Mouse (Mus musculus) thymus, adult 18-20 months (tissue): ENCODE measurements around the gene Ttl.

Source experiments
- DNase-seq, 2 experiments: peaks; one replicate each; pipeline ENCODE4 v3.0.0; 2022; ENCODE audit warnings: mixed read lengths in 2 of 2

The Ttl gene

DNA sequence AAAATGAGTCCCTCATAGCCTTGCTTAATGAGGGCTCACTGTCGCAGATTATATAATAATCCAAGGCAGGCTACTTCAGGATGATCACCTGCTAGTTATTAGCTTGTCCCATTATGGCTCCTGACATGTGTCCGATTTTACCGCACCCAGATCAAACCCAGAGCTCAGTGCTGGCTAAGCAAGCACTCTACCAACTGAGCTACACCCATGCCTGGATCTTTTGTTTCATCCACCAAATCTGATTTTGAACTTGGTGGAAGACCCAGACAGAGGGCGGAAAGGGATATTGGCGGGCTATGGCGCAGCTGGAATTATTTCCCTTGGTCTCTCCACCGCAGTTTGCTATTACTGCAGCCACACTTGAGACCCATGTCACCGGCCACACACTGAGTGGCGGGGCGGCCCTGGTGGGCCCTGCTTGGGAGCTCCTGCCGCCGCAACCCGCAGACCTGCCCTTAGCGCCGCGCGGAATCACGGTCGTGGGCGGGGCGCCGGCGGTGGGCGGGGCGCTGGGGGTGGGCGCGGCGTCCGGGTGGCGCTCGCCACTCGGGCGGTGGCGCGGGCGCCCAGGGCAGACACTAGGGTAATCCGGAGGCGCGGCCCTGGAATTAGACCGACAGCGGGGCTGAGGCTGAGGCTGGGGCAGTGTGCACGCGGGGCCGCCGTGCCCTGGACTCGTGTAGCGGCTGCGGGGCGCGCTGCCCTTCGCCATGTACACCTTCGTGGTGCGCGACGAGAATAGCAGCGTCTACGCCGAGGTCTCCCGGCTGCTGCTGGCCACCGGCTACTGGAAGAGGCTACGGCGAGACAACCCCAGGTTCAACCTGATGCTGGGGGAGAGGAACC is at the start of gene Ttl:
Ttl (plus strand) TSS at position 506 of the 846 bp plus-strand sequence.
- peak; percentile 61 to 69 for DNase-seq

DNA sequence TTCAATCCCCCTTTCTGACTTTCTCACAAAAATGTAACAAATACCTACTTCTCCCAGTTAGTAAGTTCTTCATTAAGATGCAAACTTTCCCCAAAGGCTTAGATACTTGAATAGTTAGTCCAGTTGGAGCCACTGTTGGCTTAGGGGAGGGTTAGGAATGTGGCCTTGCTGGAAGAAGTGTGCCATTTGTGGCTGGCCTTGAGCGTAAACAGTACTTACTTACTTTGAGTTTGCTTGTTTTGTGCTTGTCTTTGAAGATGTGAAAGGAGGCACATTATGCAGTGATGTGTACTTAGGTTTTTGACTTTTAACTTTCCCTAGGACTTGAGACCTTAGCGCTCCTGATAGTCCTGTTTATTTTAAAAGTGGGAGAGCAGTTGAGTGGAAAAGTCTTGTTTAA is 45.6 kb upstream of the Ttl start:
- DNase-seq, result no peak

DNA sequence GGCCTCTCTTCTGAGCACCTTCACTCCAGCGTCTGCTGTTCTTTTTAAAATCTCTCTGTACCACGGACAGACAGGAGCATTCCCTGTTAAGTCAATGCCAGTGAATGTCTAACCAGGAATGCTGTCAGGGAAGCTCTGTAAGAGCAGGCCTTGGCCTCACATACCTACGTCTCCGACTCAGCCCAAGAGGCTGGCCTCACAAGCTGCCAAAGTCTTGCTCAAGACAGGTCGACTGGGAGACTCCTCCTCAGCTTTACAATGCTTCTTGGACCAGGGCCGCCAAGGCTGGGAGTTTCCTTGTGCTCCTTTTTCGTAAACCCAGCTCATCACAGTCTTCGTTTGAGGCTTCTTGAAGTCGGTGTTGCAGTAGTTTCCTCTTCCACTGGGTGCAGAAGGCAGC is 40.9 kb upstream of the Ttl start:
- no peak for DNase-seq

DNA sequence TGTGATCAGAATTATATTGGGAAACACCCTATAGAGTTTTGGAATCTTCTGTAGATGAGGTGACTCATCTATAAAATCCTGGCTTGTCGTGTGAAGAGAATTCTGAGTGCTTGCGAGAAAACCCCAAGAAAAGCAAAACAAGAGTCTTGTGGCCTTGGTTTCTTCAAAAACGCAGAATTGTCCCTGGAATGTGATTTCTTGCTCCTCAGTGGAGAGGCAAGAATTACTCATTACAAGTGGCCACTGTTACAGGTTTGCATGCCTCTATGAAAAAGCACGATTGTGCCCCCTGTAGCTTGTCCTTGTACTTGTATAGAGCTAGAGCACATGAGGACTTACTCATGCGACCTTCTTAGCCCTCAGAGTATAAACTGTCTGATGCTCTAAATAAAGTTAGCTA is 30.4 kb upstream of the Ttl start:
- DNase-seq, result no peak

DNA sequence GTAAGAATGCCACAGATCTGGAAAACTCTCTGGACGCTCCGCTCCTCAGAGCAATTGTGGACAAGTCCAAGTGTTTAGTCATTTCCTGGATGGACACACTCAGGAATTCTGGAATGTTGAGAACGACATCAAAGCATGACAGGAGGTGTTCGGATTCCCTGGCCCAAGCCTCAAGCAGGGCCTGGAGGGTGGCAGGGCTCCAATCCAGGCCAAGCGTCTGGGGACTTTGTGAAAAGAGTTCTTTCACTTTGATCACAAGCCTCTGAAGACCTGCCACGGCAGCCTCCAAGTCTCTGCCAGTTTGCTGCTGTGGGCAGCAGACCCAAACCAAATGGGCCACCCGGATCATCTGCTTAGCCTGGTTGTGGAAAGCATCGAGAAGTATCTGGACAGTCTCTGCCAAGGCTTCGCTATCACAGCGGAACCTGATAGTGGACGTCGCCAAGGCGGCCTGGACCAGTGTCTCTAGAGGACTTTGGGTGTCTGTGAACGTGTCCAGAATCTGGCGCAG is 27.3 kb upstream of the Ttl start:
- no peak for DNase-seq

DNA sequence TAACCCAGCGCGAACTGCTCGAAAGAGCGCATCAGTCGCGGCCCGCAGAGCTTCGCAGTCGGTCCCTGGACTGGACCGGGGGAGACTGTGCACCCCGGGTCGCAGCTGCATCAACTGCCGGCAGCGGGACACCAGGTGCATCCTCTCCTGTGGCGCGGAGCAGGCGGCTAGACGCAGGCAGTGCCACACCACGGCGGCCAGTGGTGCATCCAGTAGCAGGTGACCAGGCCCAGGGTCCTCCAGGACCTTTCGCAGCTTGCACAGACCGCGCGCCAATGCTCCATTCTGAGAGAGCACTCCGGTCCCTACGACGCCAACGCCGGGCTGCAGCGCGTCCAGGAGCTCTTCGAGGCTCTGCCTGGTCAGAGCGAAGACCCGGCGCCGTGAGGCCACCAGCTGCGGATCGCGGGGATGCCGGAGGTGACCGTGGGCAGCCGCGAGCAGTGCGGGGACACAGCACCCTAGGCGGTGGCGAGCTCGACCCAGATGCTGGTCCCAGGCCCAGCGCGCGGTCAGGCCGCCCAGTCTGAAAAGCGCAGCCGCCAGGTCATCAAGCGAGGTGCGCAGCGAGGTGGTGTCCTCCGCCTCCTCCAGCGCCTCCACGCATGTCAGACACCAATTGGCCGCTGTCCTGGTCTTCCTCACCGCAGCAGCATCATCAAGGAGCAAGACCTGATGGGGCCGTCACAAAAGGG is 26.7 kb upstream of the Ttl start:
- peak; percentile 44 for DNase-seq

DNA sequence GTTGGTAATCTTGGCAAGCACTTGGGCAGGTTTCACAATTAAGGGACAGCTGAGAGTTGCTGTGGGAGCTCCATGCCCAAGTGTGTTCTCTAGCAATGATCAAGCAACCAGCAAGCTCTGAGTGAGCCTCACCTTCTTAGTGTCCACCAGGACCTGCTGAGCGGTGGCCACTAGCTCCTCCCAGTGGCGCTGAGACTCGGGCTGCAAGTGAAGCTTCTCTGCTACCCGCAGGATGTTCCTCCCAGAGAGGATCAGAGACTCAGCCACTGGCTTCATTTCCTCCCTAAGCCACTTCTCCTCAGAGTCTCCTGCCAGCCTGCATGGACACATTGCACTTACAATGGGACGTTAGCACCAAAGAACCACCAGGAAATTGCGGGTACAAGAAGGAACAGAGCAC is 25.2 kb upstream of the Ttl start:
- DNase-seq, result peak; percentile 9 to 21

DNA sequence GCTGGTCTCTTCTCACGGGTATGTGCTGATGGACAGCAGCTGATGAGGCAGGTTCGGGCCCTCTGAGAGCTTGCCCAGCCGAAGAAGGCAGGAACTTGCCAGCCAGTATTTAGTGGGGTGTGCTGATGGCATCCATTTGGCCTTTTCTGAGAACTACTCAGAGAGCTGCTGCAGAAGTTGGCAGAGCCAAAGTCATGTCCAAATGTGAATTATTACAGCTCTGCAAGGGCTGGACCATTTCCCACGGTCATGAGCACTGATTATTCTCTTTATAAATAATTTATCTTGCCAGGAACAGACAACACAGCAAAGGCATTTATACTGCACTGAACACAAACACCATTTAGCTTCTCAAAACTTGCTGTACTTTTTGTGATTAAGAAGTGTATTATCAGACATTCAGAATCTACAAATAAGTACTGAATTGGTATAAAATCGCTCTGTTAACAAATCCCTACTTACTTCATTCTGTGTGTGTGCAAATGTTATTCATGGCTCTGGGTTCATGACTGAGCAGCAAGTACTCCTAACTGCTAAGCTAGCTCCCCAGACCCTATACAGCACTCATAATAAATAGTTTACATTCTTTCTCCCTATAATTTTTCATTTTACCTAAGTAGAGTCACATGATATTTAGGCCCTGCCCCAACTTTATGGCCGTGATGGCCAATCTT is 19.4 kb upstream of the Ttl start:
- no peak for DNase-seq

DNA sequence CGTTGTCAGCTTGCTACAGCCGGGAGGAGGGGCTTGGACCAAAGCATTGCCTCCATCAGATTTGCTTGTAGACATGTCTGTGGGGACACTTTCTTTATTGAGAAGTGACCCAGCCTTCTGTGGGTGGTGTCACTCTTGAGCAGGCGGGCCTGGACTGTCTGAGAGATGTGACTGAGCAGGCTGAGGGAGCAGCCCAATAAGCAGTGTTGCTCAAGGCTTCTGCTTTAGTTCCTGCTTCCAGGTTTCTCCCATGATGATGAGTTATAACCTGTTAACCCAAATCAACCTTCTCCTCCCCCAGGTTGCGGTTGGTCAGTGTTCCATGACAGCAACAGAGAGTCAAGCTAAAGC is 18.9 kb upstream of the Ttl start:
- no peak for DNase-seq

DNA sequence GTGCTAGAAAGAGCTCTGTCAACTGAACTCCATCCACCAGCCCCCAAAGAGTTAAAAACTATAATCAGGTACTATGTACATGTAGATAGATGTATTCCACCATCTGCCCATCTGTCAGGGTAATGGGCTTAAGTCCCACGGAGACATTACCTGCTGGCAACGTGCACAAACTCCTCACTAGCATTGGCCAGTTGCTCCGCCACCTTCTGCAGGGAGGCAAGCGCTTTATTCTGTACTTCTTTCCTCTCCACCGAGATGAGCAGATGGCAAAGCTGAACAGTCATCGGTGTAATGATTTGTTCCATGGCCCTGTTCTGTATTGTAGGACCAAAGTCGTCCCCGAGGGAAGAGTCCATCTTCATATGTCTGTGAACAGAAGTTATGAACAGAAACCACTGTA is 17.9 kb upstream of the Ttl start, which contains the start of gene Vinac1:
Vinac1 (minus strand) TSS at position 362 of the 400 bp plus-strand sequence.
- DNase-seq, result no peak

DNA sequence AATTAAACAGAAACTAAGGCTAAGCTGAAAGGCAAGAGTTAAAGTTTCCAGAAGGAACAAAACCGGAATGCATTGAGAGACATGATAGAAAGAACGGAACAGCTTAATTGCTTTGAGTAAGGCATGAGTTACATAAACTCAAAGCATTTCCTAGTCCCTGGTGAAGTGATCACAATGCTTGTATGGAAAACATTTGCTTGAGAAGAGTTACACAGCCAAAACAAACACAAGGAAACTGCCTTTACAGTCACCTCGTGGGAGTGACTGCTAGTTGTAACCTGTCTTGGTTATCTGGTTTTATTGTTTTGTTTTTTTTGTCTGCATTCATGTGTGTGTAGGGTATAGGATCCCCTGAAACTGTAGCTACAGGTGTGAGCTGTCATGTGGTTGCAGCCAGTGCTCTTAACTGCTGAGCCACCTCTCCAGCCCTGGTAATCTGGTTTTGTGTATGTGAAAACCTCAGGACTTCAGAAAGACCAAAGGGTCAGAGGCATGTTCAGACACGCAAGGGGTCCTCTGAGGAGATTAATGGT is 13.2 kb upstream of the Ttl start:
- no peak for DNase-seq

DNA sequence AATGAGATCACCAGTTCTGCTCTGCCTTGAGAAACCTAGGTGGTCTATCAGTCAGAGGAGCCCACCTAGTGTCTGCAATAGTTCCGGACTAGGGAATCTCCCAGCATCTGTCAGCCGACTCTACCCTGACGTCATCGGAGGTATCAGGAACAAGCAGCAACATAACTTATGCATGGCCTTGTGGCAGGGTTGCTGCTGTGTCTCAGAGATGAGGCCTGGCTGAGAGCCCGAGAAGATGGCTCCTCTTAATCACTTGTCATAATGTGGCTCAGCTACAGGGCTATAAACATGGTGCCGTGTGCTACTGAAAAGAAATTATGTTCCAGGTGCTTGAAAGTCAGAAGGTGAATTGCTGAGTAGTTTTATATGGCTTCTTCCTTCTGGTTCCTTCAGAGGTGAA is 10.0 kb upstream of the Ttl start:
- DNase-seq, result no peak

DNA sequence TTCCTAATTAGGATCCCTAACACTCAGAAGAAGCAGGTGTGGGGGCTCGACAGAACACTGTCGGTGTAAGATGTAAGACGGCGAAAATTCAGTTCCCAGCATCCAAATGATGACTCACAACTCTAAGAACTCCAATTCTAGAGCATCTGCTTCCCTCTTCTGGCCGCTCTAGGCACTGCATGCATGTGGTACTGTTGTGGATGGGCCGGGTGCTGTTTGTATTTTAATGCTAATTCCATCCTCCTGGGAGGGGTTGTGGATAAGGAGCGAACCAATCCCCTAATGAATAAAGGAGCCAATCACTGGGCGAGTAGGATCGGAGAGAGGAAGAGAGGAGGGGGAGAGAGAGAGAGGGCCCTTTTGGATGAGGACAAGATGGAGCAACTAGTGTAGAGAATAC is 9.1 kb upstream of the Ttl start:
- no peak for DNase-seq

DNA sequence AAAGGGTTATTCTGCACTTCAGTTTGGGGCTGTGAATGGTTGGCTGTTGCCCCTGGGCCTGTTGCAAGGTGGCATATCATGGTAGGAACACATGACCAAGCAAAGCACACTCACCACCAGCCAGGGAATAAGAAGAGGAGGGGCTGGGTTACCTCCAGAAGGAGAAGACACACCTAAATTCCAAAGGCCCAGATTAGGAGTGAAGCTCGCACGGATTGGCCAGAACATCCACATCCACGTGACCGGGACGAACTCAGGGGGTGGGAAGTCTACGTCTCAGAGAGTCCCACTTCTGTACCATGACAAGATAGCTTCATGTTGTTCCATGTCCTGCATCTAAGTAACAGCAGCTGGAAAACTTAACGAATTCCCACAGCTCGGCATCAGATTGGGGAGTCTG is 8.5 kb upstream of the Ttl start:
- no peak for DNase-seq

DNA sequence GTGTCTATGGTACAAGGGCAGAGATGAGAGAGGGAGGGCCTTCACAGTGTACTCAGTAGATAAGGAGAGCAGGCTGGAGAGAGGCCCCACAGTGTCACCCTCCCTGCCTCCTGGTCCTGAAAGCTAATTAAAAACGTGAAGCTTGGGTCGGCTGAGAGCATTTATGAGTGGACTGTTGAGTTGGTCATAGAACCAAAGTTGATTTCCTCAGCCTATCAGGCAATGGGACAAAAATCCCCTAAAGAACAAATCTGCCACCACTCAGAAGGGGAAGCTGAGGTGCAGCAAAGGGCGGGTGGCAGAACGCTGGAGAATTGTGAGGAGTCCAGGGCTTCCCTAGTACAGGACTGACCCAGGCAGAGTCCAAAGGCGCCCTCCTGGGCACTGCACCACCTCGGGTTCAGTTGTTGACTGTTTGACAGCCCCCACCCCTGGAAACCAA is 7.8 kb upstream of the Ttl start:
- DNase-seq, result no peak

DNA sequence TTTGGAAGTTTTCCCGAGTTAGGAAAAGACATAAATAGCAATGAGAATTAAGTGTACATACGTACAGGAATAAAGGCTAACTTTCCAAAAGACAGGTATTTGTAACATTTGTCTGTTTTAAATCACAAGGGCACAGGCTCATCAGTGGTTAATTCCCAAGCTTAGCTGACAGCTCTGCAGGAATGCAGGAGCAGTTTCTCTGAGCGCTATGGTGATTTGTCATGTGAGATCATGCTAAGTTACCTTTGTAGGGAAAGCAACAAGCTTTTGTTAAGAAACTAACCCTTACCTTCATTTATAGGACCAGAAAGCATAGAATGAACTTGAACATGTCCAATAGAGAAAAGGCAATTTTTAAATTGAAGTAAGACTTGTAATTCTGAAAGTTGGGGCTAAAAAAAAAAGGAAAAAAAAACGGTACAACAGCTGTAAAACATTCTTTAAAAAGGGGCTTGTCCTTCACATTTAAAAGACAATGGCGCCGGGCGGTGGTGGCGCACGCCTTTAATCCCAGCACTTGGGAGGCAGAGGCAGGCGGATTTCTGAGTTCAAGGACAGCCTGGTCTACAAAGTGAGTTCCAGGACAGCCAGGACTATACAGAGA is 4.2 kb upstream of the Ttl start:
- DNase-seq, result no peak

DNA sequence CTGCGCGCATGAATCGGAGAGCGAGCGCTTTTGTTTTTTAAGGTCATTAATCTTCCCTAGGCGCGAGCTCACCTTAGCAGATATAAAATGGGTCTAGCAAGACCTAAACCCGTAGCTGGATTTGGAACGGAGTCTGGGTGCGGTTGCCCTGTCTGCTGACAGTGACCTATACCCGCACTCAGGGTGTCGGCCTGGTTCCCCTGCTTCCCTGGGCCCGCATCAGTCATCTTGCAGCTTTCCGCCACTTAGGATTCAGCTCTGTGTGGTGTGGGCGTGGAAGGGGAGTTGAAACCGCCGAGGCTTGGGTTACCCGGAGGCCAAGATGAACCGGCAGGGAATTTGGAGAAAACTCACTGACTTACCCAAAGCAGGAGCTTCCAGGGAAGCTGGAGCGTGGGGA is 584 bp downstream of the Ttl start:
- DNase-seq, result peak; percentile 36 to 40

DNA sequence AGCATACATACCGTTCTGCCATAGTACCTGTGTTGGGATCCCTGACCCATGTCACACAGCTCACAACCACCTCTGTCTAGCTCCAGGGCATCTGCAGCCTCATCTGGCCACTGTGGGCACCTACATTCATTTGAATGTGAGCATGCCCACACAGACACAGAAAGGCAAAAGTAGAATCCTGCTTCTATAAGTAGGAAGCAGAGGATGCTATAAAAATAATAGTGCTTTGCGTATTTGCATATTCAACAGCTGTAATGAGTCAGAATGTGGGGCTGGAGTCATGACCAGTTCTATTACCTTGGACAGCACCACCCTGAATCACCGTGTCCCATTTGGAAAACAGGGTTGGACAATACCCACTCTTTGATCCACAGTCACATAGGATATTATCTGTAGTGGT is 4.6 kb downstream of the Ttl start:
- no peak for DNase-seq

DNA sequence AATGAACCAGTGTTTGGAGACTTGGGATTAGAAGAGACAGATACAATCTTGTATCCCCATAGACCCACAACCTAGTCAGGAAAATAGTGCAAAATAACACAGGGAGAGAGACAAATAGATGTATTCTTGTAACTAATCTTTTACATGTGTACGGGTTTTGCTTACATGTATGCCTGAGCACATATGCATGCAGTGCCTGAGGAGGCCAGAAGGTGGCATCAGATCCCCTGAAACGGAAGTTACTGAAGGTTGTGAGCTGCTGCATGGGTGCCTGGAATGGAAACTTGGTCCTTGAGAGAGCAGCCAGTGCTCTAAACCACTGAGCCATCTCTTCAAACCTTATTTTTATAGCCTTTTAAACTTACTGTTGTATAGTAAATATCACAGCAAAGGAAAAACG is 12.6 kb downstream of the Ttl start:
- DNase-seq, result no peak

DNA sequence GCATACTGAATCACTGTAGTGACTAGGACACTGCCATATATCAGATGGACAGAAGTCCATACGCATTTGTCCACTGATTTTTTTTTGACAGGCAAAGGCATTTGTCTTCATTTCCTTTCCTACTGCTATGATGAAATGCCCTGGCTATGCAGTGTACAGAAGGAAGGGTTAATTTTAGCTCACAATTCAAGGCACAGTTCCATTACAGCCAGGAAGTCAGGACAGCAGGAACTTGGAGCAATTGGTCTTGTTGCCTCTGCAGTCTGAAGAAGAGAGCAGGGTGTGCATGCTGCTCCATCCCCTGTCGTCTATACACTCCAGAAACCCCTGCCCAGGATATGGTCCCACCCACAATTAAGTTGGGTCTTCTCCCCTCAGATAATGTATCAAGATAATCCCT is 13.5 kb downstream of the Ttl start:
- no peak for DNase-seq

DNA sequence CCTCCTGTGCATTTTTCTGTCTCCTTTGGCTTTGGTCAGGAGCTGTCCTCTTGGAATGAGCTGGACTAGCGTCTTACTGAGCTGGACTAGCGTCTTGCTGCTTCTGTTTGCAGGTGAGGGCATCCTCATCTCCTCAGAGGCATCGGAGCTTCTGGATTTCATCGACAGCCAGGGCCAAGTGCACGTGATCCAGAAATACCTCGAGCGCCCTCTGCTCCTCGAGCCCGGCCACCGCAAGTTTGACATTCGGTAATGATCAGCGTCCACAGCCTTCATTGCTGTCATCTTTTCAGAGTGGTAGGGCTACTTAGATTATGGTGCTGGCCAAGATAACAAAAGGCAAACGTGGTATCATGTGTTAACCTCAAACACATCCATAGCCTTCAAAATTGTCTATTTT is 15.4 kb downstream of the Ttl start:
- DNase-seq, result no peak

DNA sequence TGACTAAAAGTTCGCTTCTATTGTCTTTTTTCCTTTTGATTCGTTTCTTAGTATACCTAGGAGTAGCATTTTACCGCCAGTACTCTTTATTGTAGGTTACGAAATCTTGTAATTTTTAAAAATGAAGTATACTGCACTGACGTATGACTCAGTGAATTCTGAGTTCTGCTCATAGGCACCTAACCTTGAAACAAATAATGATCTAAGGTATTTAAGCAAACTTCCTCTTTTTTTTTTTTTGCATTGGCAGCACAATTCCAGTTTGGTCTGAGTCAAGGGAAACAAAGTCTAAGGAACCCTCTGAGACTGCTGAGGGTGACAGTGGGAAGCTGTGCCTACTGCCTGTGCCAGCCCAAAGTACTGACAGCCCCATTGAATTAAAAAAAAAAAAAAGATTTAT is 17.8 kb downstream of the Ttl start:
- DNase-seq, result no peak

DNA sequence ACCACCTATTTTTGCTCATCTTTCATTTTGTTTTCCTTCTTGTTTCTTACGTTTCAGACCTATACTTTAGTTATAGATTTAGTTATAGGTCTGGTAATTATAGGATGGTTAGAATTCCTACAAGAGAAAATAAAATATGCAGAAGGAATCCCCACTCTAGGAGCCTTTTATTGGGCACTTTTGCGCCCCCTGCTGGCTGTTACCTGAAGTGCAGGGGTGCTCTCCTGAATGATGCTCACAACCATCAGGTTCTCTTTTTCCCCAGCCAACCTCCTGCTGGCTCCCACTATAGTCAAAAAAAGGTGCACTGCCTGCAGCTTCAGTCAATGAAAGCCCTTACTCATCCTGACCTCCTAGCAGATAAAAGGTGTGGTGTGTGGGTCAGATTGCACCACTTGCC is 19.2 kb downstream of the Ttl start:
- no peak for DNase-seq
